Mouse (Mus musculus): Measurements from ENCODE around the gene Uvrag.

The Uvrag gene

GRCm38 (mm10) chr7:99139841-99140491, 975 bp downstream of the Uvrag start:
- DNase-seq (ENCODE audit: low spot score in 2 of 2): no peak

- no peak for DNase-seq (ENCODE audit: low spot score in 2 of 2)
These were observed 3.4 kb downstream of the Uvrag start for GRCm38 (mm10) chr7:99137541-99137940.

GRCm38 (mm10) chr7:99136789-99137188, 4.2 kb downstream of the Uvrag start:
- no peak for DNase-seq (ENCODE audit: low spot score in 2 of 2)

DNA sequence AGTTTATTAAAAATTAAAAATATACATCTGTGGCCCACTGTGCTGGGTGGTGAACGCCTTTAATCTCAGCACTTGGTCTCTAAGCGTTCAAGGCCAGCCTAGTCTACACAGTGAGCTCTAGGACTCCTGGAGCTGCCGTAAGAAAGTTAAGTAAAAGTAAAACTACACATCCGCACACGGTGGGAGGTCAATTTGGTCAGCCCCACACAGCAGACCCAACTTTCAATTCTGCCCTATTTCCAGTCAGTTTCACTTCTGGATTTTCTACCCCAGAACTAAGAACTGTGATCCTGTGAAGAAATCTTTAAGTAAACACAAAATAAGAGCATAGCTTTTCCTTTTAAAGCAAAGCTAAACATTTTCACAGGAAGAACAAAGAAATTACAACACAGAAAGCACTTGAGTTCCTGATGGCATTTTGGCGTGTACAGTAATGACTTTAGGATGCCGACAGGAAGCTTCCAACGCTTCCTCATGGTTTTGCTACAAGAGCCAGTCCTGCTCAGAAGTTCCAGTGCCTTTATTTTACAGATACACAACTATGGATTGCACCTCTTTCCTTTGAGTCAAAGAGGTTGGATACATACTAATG, 7.0 kb downstream of the Uvrag start:
- peak in 1 of 2 experiments; percentile 40 for DNase-seq (ENCODE audit: low spot score in 2 of 2)

DNA sequence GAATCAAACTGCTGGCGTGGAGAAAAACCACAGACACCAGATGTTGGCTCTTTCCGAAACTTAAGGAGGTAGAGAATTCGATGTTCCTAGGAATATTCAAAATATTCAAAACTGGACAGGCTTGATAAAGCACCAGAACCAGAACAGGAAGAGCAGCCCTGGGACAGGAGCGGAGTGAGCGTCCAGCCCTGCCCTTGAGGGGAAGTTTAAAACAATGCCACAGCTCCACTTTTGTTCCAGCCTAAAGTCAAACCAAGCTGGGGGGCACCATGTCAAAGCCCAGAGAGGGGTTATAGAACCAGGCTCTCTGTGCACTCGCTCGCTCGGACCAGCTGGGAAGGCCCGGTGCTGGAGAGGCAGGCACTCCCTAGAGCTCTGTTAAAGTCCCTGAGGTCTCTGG, 8.3 kb downstream of the Uvrag start:
- DNase-seq (ENCODE audit: low spot score in 2 of 2): no peak

DNA sequence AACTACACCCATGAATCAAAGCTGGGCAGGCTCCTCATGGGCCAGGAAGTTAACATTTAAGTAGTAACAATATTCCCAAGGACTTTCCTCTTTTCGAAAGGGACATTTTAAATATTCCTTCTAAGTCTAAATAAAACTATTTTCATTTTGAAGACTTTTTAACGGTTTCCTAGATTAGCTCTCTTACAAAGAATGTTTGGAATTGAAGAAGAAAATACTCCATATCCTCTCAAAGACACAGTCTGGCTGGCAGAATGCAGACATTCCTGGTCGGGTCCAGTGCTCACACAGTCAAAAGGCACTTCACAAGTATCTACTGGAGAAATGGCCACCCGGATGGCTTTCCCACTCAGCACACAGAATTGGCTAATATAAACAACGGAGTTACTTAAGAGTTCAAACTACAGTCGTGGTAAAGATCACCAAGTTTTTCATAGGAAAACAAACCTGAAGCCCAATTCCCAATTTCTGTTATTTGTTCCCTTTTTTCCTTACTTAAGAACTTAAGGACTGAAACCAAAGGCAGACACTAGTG, 9.1 kb downstream of the Uvrag start:
- DNase-seq (ENCODE audit: low spot score in 2 of 2): no peak

GRCm38 (mm10) chr7:99128965-99129364, 12.0 kb downstream of the Uvrag start:
- peak; percentile 42 to 57 for DNase-seq (ENCODE audit: low spot score in 2 of 2)

GRCm38 (mm10) chr7:99128020-99128950, 12.7 kb downstream of the Uvrag start:
- peak; percentile 58 to 63 for DNase-seq (ENCODE audit: low spot score in 2 of 2)

- DNase-seq (ENCODE audit: low spot score in 2 of 2): no peak
These were observed 14.9 kb downstream of the Uvrag start for GRCm38 (mm10) chr7:99126057-99126456.

- DNase-seq (ENCODE audit: low spot score in 2 of 2): no peak
These were observed 18.3 kb downstream of the Uvrag start for GRCm38 (mm10) chr7:99122651-99123050.

DNA sequence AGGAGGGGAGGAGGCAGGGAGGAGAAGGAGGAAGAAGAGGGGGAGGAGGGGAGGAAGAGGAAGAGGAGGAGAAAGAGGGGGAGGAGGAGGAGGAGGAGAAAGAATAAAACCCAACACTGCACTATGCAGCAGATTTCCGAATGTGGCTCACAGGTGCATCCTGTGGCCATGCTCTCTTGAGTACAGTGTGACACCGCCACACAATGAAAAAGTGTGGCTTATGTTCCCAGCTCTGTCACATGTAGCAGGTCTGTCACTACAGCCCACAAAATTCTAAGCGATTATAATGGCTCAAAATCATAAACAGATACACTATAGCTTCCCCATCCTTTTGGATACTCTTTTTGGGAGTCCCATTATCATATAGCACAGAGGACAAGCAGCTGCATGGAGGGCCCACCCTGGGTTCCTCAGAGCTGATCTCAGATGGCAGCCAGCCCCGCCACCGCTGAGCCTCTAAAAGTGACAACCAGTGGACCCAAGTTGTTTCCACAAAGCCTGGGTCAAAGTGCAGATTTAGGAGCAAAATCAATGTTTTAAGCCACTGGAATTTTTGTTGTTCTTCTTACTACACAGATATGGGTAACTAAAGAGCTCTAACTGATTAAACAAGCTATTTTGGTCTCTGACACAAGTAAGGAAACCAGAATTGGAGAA, 19.9 kb downstream of the Uvrag start:
- peak; percentile 77 to 82 for DNase-seq (ENCODE audit: low spot score in 2 of 2)

DNA sequence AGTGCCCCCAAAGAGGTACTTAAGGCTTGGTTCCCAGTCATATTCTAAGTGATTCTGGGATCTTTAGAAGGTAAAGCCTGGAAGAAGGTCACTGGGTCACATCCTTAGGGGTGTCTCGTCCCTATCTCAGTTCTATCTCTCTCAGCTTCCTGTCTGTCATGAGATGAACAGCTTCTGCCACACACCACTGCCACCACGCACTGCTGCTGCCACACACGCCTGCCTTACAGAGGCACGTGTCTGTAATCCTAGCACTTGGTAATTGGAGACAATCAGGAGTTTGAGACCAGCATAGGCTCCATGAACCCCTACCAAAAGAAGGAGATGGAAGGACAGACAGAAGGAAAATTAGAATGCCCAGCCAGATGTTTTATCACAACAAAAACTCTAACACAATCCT, 20.9 kb downstream of the Uvrag start:
- peak; percentile 46 to 48 for DNase-seq (ENCODE audit: low spot score in 2 of 2)

DNA sequence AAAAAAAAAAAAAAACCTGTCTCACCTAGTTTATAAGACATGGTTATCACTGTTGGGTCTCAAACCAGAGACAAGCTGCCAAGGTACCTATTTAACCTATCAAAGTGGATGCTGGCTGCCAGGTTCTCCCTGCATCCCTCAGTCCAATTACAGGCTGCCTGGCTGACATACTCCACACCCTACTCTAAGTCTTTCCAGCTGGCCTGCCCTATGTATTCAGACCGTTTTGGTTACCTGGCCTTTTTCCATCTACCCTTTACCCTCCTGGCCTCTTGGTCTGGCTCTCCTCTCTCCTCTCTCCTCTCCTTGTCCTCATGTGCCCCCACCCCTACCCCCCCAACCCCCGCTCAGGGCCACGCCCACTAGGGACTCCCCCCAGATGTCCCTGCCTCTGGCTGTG, 24.2 kb downstream of the Uvrag start:
- no peak for DNase-seq (ENCODE audit: low spot score in 2 of 2)

GRCm38 (mm10) chr7:99114006-99114726, 26.8 kb downstream of the Uvrag start:
- DNase-seq (ENCODE audit: low spot score in 2 of 2): no peak

DNA sequence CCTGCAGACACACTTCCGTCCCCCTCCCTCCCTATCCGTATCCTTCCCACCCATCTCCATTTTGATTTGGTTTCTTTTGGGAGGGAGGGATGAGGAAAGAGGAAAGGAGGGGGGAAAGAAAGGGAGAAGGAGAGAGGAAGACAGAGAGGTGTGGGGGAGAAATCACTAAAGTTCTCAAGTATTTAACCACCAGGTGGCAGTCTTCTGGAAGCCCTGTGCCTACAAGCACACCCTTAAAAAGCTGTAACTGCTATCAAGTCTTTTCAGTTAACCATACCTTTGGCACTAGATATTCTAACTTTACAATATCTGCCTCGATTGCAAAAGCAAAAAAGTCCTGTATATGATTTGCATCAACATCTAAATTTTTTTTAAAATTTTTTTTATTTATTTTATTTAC, 33.4 kb downstream of the Uvrag start:
- peak; percentile 20 to 42 for DNase-seq (ENCODE audit: low spot score in 2 of 2)

GRCm38 (mm10) chr7:99106714-99107270, 34.1 kb downstream of the Uvrag start:
- no peak for DNase-seq (ENCODE audit: low spot score in 2 of 2)

DNA sequence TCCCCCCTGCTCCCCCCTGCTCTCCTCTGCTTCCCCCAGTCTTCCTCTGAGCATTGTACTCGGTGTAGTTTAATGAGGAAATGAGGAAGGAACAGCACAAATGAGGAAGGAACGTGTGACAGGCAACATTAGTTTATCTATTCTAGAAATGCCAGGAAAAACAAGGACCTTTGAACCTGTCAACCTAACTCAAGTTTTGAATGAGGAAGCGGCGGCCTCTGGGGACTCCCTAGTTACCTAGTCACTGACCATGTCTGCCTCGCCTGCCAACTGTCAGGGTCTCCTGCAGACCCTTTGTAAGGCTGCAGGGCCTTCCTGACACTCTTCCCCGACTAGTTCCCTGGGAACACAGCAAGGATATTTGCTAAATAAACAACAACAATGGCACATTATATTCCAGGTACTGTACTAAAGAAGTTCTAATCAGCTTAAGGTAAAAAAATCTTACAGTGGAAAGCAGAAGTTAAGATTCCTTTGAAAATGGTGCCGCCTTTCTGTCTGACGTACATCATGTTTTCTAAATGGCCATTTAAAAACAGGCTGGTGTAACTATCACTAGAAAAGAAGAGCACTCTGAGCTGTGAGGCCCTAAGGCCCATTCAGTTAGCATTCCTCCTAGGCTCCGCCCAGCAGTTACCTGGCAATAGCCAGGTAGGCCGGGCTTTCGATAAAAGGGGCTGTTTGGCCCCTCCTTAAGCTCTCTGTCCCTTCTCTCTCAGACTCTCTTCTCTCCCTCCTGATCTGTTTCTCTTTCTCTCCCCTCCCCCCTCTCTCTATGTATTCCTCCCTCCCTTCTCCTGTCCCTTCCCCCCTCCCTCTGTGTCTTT, 39.0 kb downstream of the Uvrag start:
- peak; percentile 68 to 70 for DNase-seq (ENCODE audit: low spot score in 2 of 2)

GRCm38 (mm10) chr7:99101076-99101475, 39.9 kb downstream of the Uvrag start:
- no peak for DNase-seq (ENCODE audit: low spot score in 2 of 2)

DNA sequence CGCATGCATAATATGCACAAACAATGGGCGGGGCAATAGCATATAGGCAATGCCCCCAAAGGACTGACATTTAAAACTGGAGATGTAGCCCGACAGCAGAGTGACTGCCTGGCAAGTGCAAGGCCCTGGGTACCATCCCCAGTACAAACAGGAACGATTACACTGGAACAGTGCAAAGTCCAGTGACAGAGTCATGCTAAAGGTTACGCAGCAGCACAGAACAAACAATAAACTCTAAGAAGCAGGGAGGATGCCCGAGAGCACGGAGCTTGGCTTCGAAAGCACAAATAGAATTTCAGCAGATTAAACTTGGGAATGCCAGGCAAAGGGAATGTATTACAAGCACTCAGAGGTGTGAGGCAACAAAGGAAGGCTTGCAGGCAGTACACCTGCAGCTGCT, 40.4 kb downstream of the Uvrag start:
- no peak for DNase-seq (ENCODE audit: low spot score in 2 of 2)

GRCm38 (mm10) chr7:99100087-99100486, 40.9 kb downstream of the Uvrag start:
- DNase-seq (ENCODE audit: low spot score in 2 of 2): no peak

Data from spleen, postnatal 36 days (tissue).